In genomic region chr8:120547562-120547961, GRCm38 (mm10) we compare ENCODE assay signal across 12 mouse cellular contexts. TPM values are rescaled to one million over a fixed set of nuclear protein-coding genes. Genes with fewer than 3 reads are reported as not detected.
A peak's percentile ranks its signal among the peaks of the same experiment; 100 is the strongest.
DNase-seq lines count a peak whose midpoint lies in the region; ATAC-seq lines count a peak whose summit lies in the region.
"Had no signal": no experiment of that assay in that cellular context is flagged by ENCODE, and none has a peak within 500 bp of the region (broad histone marks: within the 10 kb centered on the region; RNA-seq: fewer than 3 reads in every experiment).

No protein-coding gene starts in this region.

- peak overlapping the region; percentile 88 for H3K27ac ChIP-seq in hindbrain, embryonic 10.5 days
- H3K27ac ChIP-seq in hindbrain, embryonic 16.5 days (ENCODE audit: low read depth, low read length), result no peak overlapping the region
- H3K27ac ChIP-seq in embryonic facial prominence, embryonic 10.5 days (replicated peaks), result peak overlapping the region; percentile 58
- H3K27ac ChIP-seq in forebrain, embryonic 16.5 days (ENCODE audit: low read length), result peak overlapping the region; percentile 84
- H3K27ac ChIP-seq: stomach, embryonic 15.5 days had no signal

- no peak overlapping the region for H3K4me2 ChIP-seq in hindbrain, embryonic 16.5 days (ENCODE audit: low read length)
- no peak overlapping the region for H3K4me2 ChIP-seq in forebrain, embryonic 16.5 days (ENCODE audit: low read length)
- H3K4me2 ChIP-seq: stomach, embryonic 15.5 days had no signal

- ATAC-seq in hindbrain, embryonic 16.5 days, result no peak
- no peak for ATAC-seq in forebrain, embryonic 16.5 days

- intact Hi-C loops in left cerebral cortex, postnatal 36 days (cut with DNase I), result no loop called here

- no peak overlapping the region for H3K4me3 ChIP-seq in hindbrain, embryonic 10.5 days
- H3K4me3 ChIP-seq in hindbrain, embryonic 16.5 days (ENCODE audit: low read length), result no peak overlapping the region
- H3K4me3 ChIP-seq in embryonic facial prominence, embryonic 10.5 days, result no peak overlapping the region
- no peak overlapping the region for H3K4me3 ChIP-seq in forebrain, embryonic 16.5 days (replicated peaks; ENCODE audit: low read length)
- H3K4me3 ChIP-seq: stomach, embryonic 15.5 days had no signal

- no peaks in the 10 kb centered on the region for H3K36me3 ChIP-seq in hindbrain, embryonic 10.5 days
- H3K36me3 ChIP-seq in hindbrain, embryonic 16.5 days (ENCODE audit: control insufficient read depth, insufficient read depth, low read length), result no peaks in the 10 kb centered on the region
- H3K36me3 ChIP-seq in embryonic facial prominence, embryonic 10.5 days (replicated peaks), result no peaks in the 10 kb centered on the region
- no peaks in the 10 kb centered on the region for H3K36me3 ChIP-seq in forebrain, embryonic 16.5 days (ENCODE audit: control insufficient read depth, insufficient read depth)
- H3K36me3 ChIP-seq: stomach, embryonic 15.5 days had no signal

- no peaks in the 10 kb centered on the region for H3K9me3 ChIP-seq in hindbrain, embryonic 10.5 days
- no peaks in the 10 kb centered on the region for H3K9me3 ChIP-seq in hindbrain, embryonic 16.5 days (ENCODE audit: control insufficient read depth, low read length)
- H3K9me3 ChIP-seq in embryonic facial prominence, embryonic 10.5 days, result no peaks in the 10 kb centered on the region
- H3K9me3 ChIP-seq in forebrain, embryonic 16.5 days (ENCODE audit: control insufficient read depth, low read length), result no peaks in the 10 kb centered on the region
- H3K9me3 ChIP-seq: stomach, embryonic 15.5 days had no signal

- no peak for DNase-seq in hindbrain, embryonic 10.5 days (ENCODE audit: low spot score)
- no peak for DNase-seq in embryonic facial prominence, embryonic 10.5 days (ENCODE audit: low spot score)
- DNase-seq in lung, postnatal 14 days, result peak; percentile 47
- no peak for DNase-seq in thymus, adult 18-20 months
- DNase-seq in left cerebral cortex, postnatal 36 days (ENCODE audit: low spot score in 2 of 2), result no peak
- DNase-seq in layer of hippocampus, adult 9-11 months, result no peak
- DNase-seq: kidney, adult 8-10 months; left cerebral cortex, postnatal 4 days; right cerebral cortex, adult 18-20 months had no signal

- H3K9ac ChIP-seq in hindbrain, embryonic 16.5 days (ENCODE audit: low read depth, low read length), result no peak overlapping the region
- H3K9ac ChIP-seq in forebrain, embryonic 16.5 days (replicated peaks; ENCODE audit: low read depth, low read length), result peak overlapping the region; percentile 51
- H3K9ac ChIP-seq: stomach, embryonic 15.5 days had no signal

- WGBS in hindbrain, embryonic 10.5 days, result 60% methylated on average over 9 of the region's 9 CpGs
- 68% methylated on average over 9 of the region's 9 CpGs for WGBS in hindbrain, embryonic 16.5 days
- WGBS in embryonic facial prominence, embryonic 10.5 days, result 52% methylated on average over 9 of the region's 9 CpGs
- 79% methylated on average over 9 of the region's 9 CpGs for WGBS in forebrain, embryonic 16.5 days

- H3K27me3 ChIP-seq in hindbrain, embryonic 10.5 days (ENCODE audit: insufficient read depth, poor library complexity, severe bottlenecking), result peaks cover 13% of the 10 kb centered on the region; the same call in 1 of the 2 replicates
- no peaks in the 10 kb centered on the region for H3K27me3 ChIP-seq in hindbrain, embryonic 16.5 days (replicated peaks; ENCODE audit: control insufficient read depth, insufficient read depth, low read length)
- peaks cover 14% of the 10 kb centered on the region for H3K27me3 ChIP-seq in embryonic facial prominence, embryonic 10.5 days (replicated peaks; ENCODE audit: low read depth, poor library complexity, severe bottlenecking)
- no peaks in the 10 kb centered on the region for H3K27me3 ChIP-seq in forebrain, embryonic 16.5 days (replicated peaks; ENCODE audit: control insufficient read depth, insufficient read depth, low read length)
- H3K27me3 ChIP-seq: stomach, embryonic 15.5 days had no signal

- peaks cover 100% of the 10 kb centered on the region for H3K4me1 ChIP-seq in hindbrain, embryonic 10.5 days (replicated peaks)
- peaks cover 63% of the 10 kb centered on the region for H3K4me1 ChIP-seq in hindbrain, embryonic 16.5 days (ENCODE audit: control insufficient read depth, insufficient read depth, low read depth, low read length)
- H3K4me1 ChIP-seq in embryonic facial prominence, embryonic 10.5 days, result peaks cover 100% of the 10 kb centered on the region
- peaks cover 77% of the 10 kb centered on the region for H3K4me1 ChIP-seq in forebrain, embryonic 16.5 days (replicated peaks; ENCODE audit: control insufficient read depth, insufficient read depth, low read length)

RNA-seq across cellular contexts. Expression of gene Gins2, which starts 41.5 kb away (rescaled TPM):
- polyA plus RNA-seq in hindbrain, embryonic 10.5 days (2016; fragmentation: Nextera tagmentation; extraction: Ambion mirVana), result 138 and 165 TPM in 2 replicates
- 20.6 and 22.0 TPM in 2 replicates for polyA plus RNA-seq in hindbrain, embryonic 16.5 days (2015; fragmentation: Nextera tagmentation; extraction: Ambion mirVana)
- polyA plus RNA-seq in embryonic facial prominence, embryonic 10.5 days (2016; fragmentation: Nextera tagmentation; extraction: Ambion mirVana), result 156 TPM in 2 replicates
- polyA plus RNA-seq in forebrain, embryonic 16.5 days (2015; fragmentation: Nextera tagmentation; extraction: Ambion mirVana), result 23.1 and 24.3 TPM in 2 replicates
- 1 to 10 TPM in 1 of 2 experiments, under 1 TPM in 1; 0.74 to 1.8 TPM for total RNA-seq in left cerebral cortex, postnatal 36 days (2021)
